Mouse (Mus musculus) midbrain, embryonic 12.5 days (tissue): Measurements from ENCODE around the gene Slc16a3. TPM values are rescaled to one million over a fixed set of nuclear protein-coding genes. Genes with fewer than 3 reads are reported as not detected.

Source experiments
- ATAC-seq: fragments of 200-750 bp; cut with Nextera tagmentation; 2 replicates; pipeline ENCODE4 v1.8.0; 2017; ENCODE audit warnings: low read depth, moderate TSS enrichment, moderate library complexity; ENCODE audit not compliant: low FRiP score
- H3K27ac ChIP-seq: fragments of 300-500 bp; sonication (generic); replicated peaks from 2 replicates; pipeline ENCODE4 v1.5.1; 2016; ENCODE audit warnings: mild to moderate bottlenecking
- H3K27me3 ChIP-seq: fragments of 300-500 bp; sonication (generic); 2 replicates; pipeline ENCODE4 v1.6.1; 2016; ENCODE audit warnings: mild to moderate bottlenecking
- H3K36me3 ChIP-seq: fragments of 300-500 bp; sonication (generic); 2 replicates; pipeline ENCODE4 v1.6.1; 2016
- H3K4me1 ChIP-seq: fragments of 300-500 bp; sonication (generic); 2 replicates; pipeline ENCODE4 v1.6.1; 2016
- H3K4me2 ChIP-seq: fragments of 300-500 bp; sonication (generic); replicated peaks from 2 replicates; pipeline ENCODE4 v1.6.1; 2016; ENCODE audit warnings: mild to moderate bottlenecking, moderate library complexity
- H3K4me3 ChIP-seq: fragments of 300-500 bp; sonication (generic); 2 replicates; pipeline ENCODE4 v1.5.1; 2016; ENCODE audit warnings: mild to moderate bottlenecking
- H3K9ac ChIP-seq: fragments of 300-500 bp; sonication (generic); replicated peaks from 2 replicates; pipeline ENCODE4 v1.6.1; 2016; ENCODE audit warnings: mild to moderate bottlenecking, moderate library complexity
- H3K9me3 ChIP-seq: fragments of 300-500 bp; sonication (generic); 2 replicates; pipeline ENCODE4 v1.6.1; 2016; ENCODE audit warnings: mild to moderate bottlenecking
- WGBS: fragments of 180-500 bp; shearing (Covaris S2); methylation state at CpG from one replicate; pipeline ENCODE4 v1.1.7; 2016; 5-methylcytosine and 5-hydroxymethylcytosine counted together
- polyA plus RNA-seq: library from polyadenylated mRNA; unstranded; fragments of >200 nt; fragmentation: Nextera tagmentation; extraction: Ambion mirVana; gene quantifications from 2 replicates; pipeline ENCODE4 v1.2.1, GENCODE M21; 2016

The Slc16a3 gene
- 27.1 and 29.4 TPM in 2 replicates for polyA plus RNA-seq

GRCm38 (mm10) chr11:120948328-120948727 lies at the start of gene Slc16a3:
Slc16a3 (plus strand) TSS chr11:120948480.
- 0 out of 2 replicates have a peak within 1 kb of the TSS, but pooled peaks have one; percentile 15 for H3K27ac ChIP-seq
- WGBS: 34% methylated on average over 12 of the region's 12 CpGs
- peak within 1 kb of the TSS; percentile 37 for H3K9ac ChIP-seq
- H3K27me3 ChIP-seq: peaks cover 36% of the 10 kb centered on the region
- H3K36me3 ChIP-seq: no peaks in the 10 kb centered on the region
- H3K4me2 ChIP-seq: peak within 1 kb of the TSS; percentile 66
- no peak for ATAC-seq
- no peaks in the 10 kb centered on the region for H3K9me3 ChIP-seq
- H3K4me3 ChIP-seq: peak within 1 kb of the TSS; percentile 48
- peaks cover 38% of the 10 kb centered on the region for H3K4me1 ChIP-seq

- H3K27me3 ChIP-seq: no peaks in the 10 kb centered on the region
- H3K36me3 ChIP-seq: peaks cover 39% of the 10 kb centered on the region
- no peak overlapping the region for H3K4me3 ChIP-seq
- 85% methylated on average over 8 of the region's 8 CpGs for WGBS
- no peaks in the 10 kb centered on the region for H3K9me3 ChIP-seq
- H3K4me2 ChIP-seq: no peak overlapping the region
- H3K27ac ChIP-seq: no peak overlapping the region
- H3K9ac ChIP-seq: no peak overlapping the region
- no peak for ATAC-seq
- no peaks in the 10 kb centered on the region for H3K4me1 ChIP-seq
Observed at GRCm38 (mm10) chr11:120900276-120901244, 47.7 kb upstream of the Slc16a3 start.

- no peak overlapping the region for H3K27ac ChIP-seq
- no peaks in the 10 kb centered on the region for H3K4me1 ChIP-seq
- no peak overlapping the region for H3K4me2 ChIP-seq
- H3K27me3 ChIP-seq: no peaks in the 10 kb centered on the region
- H3K36me3 ChIP-seq: peaks cover 29% of the 10 kb centered on the region
- H3K9me3 ChIP-seq: no peaks in the 10 kb centered on the region
- H3K4me3 ChIP-seq: no peak overlapping the region
- no peak for ATAC-seq
- 83% methylated on average over 21 of the region's 21 CpGs for WGBS
- H3K9ac ChIP-seq: no peak overlapping the region
Observed at GRCm38 (mm10) chr11:120901729-120902486, 46.4 kb upstream of the Slc16a3 start.

- 48% methylated on average over 10 of the region's 10 CpGs for WGBS
- no peak for ATAC-seq
- no peak overlapping the region for H3K9ac ChIP-seq
- no peaks in the 10 kb centered on the region for H3K9me3 ChIP-seq
- peaks cover 24% of the 10 kb centered on the region; the same call in 1 of the 2 replicates for H3K36me3 ChIP-seq
- no peak overlapping the region for H3K27ac ChIP-seq
- no peak overlapping the region for H3K4me3 ChIP-seq
- no peaks in the 10 kb centered on the region for H3K4me1 ChIP-seq
- H3K27me3 ChIP-seq: no peaks in the 10 kb centered on the region
- H3K4me2 ChIP-seq: no peak overlapping the region
Observed at GRCm38 (mm10) chr11:120902487-120903142, 45.7 kb upstream of the Slc16a3 start.

- no peak overlapping the region for H3K4me2 ChIP-seq
- H3K27me3 ChIP-seq: no peaks in the 10 kb centered on the region
- H3K4me1 ChIP-seq: no peaks in the 10 kb centered on the region
- 87% methylated on average over 24 of the region's 24 CpGs for WGBS
- no peak overlapping the region for H3K4me3 ChIP-seq
- no peak overlapping the region for H3K27ac ChIP-seq
- no peak overlapping the region for H3K9ac ChIP-seq
- no peak for ATAC-seq
- peaks cover 17% of the 10 kb centered on the region; the same call in 1 of the 2 replicates for H3K36me3 ChIP-seq
- no peaks in the 10 kb centered on the region for H3K9me3 ChIP-seq
Observed at GRCm38 (mm10) chr11:120903159-120903850, 45.0 kb upstream of the Slc16a3 start.

GRCm38 (mm10) chr11:120904561-120904960 lies 43.7 kb upstream of the Slc16a3 start:
- H3K4me1 ChIP-seq: no peaks in the 10 kb centered on the region
- H3K4me3 ChIP-seq: no peak overlapping the region
- 98% methylated on average over 3 of the region's 3 CpGs for WGBS
- no peak overlapping the region for H3K27ac ChIP-seq
- H3K9me3 ChIP-seq: no peaks in the 10 kb centered on the region
- no peak overlapping the region for H3K4me2 ChIP-seq
- peaks cover 17% of the 10 kb centered on the region; the same call in 1 of the 2 replicates for H3K36me3 ChIP-seq
- ATAC-seq: no peak
- H3K27me3 ChIP-seq: no peaks in the 10 kb centered on the region
- no peak overlapping the region for H3K9ac ChIP-seq

- peak; percentile 54; the same call in 1 of the 2 replicates for ATAC-seq
- WGBS: 19% methylated on average over 1 of the region's 1 CpGs
- H3K9ac ChIP-seq: no peak overlapping the region
Observed at GRCm38 (mm10) chr11:120905430-120905873, 42.8 kb upstream of the Slc16a3 start.

GRCm38 (mm10) chr11:120913796-120914195 lies 34.5 kb upstream of the Slc16a3 start:
- no peak for ATAC-seq
- 95% methylated on average over 4 of the region's 4 CpGs for WGBS

More at GRCm38 (mm10) chr11:120905430-120905873, 42.8 kb upstream of the Slc16a3 start:
- Histone ChIP-seq H3K4me2 (no peak overlapping the region), H3K4me3 (no peak overlapping the region), H3K4me1 (no peaks in the 10 kb centered on the region), H3K36me3 (peaks cover 17% of the 10 kb centered on the region; the same call in 1 of the 2 replicates), H3K27me3 (no peaks in the 10 kb centered on the region), H3K27ac (no peak overlapping the region), H3K9me3 (no peaks in the 10 kb centered on the region)

GRCm38 (mm10) chr11:120916477-120916876 lies 31.8 kb upstream of the Slc16a3 start:
- H3K4me3 ChIP-seq: no peak overlapping the region
- H3K9ac ChIP-seq: no peak overlapping the region
- 85% methylated on average over 3 of the region's 3 CpGs for WGBS
- ATAC-seq: no peak
- peaks cover 42% of the 10 kb centered on the region for H3K36me3 ChIP-seq
- H3K27ac ChIP-seq: no peak overlapping the region
- no peaks in the 10 kb centered on the region for H3K4me1 ChIP-seq
- H3K27me3 ChIP-seq: no peaks in the 10 kb centered on the region
- no peaks in the 10 kb centered on the region for H3K9me3 ChIP-seq
- no peak overlapping the region for H3K4me2 ChIP-seq

More at GRCm38 (mm10) chr11:120913796-120914195, 34.5 kb upstream of the Slc16a3 start:
- Histone ChIP-seq H3K4me1 (no peaks in the 10 kb centered on the region), H3K36me3 (peaks cover 26% of the 10 kb centered on the region), H3K27ac (no peak overlapping the region), H3K4me2 (no peak overlapping the region), H3K4me3 (no peak overlapping the region), H3K9me3 (no peaks in the 10 kb centered on the region), H3K9ac (no peak overlapping the region), H3K27me3 (no peaks in the 10 kb centered on the region)

- ATAC-seq: no peak
- WGBS: 96% methylated on average over 5 of the region's 5 CpGs
- Histone ChIP-seq H3K36me3 (peaks cover 46% of the 10 kb centered on the region), H3K4me1 (no peaks in the 10 kb centered on the region), H3K9ac (no peak overlapping the region), H3K27me3 (no peaks in the 10 kb centered on the region), H3K4me2 (no peak overlapping the region), H3K27ac (no peak overlapping the region), H3K4me3 (no peak overlapping the region), H3K9me3 (no peaks in the 10 kb centered on the region)
Observed at GRCm38 (mm10) chr11:120917756-120918155, 30.5 kb upstream of the Slc16a3 start.

- H3K4me3 ChIP-seq: no peak overlapping the region
- H3K4me1 ChIP-seq: no peaks in the 10 kb centered on the region
- no peak overlapping the region for H3K9ac ChIP-seq
- no peaks in the 10 kb centered on the region for H3K27me3 ChIP-seq
- peaks cover 33% of the 10 kb centered on the region for H3K36me3 ChIP-seq
- H3K27ac ChIP-seq: no peak overlapping the region
- 91% methylated on average over 3 of the region's 3 CpGs for WGBS
- no peak overlapping the region for H3K4me2 ChIP-seq
- no peak for ATAC-seq
- no peaks in the 10 kb centered on the region for H3K9me3 ChIP-seq
Observed at GRCm38 (mm10) chr11:120922528-120922927, 25.8 kb upstream of the Slc16a3 start.
